Mouse (Mus musculus) c-Kit-negative CD71-positive TER-119-positive erythroid progenitor cells, embryonic 14.5 days (primary cell): Measurements from ENCODE around the gene Epha7.

Experiments used
- DNase-seq: peaks from one replicate; pipeline ENCODE4 v3.0.0-alpha.2; 2013; ENCODE audit warnings: low read depth, low spot score

Gene Epha7

GRCm38 (mm10) chr4:28812691-28813289 is at the start of gene Epha7:
TSS of gene Epha7 (plus strand) at chr4:28813131.
- DNase-seq = peak; percentile 20

DNA sequence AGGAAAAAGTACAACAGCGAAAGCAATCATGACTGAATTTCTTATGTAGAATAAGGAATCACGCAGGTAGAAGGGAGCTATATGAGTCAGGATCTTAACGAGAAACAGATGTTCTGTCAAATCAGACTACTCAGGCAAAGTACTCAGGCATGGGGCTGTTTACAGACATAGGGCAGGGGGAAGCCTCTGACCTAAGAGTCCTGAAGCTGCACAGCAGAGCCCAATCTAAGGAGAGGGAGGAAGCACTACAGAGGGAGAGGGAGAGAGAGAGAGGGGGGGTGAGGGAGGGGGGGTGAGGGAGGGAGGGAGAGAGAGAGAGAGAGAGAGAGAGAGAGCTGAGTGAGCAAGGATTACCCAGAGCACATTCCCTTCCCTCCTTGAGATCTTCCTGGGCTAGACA is 29.0 kb upstream of the Epha7 start:
- DNase-seq = no peak

DNA sequence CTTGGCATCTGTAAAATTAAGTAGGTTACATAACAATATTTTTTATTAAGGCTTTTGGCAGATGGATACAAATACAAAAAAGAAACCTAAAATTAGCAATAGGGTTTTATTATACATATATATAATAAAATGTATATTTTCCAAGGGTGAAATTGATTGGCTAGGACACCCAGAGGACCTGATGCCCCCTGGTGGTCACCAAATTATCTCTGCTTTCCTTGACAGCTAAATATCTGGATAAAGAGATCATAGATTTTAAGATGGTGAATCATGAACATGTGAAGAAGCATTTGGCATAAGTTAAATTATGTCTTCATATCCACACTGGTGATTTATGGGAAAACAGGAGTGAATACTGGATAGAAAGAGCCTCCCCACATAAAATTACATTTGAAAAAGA is 4.1 kb upstream of the Epha7 start:
- DNase-seq = no peak

DNA sequence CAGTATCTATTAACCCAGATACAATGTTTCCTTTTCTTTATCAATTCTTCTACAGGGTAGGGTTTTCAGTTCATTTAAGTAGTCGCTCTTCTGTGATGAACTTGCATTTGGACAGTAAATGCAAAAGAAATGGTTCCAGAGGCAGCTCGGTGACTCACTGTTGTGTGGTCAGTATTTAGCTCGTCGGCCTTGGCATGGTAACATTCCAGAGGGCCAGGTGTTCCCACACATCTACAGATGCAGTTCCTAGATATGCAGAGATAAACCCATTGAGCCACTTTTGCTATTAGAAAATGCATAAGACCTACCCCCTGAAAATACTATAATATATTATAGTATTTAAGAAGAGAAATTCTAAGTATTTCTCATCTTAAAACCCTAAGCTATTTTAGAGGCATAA is 3.2 kb upstream of the Epha7 start:
- no peak for DNase-seq

- DNase-seq = no peak
These were observed 882 bp downstream of the Epha7 start for GRCm38 (mm10) chr4:28813551-28814475.

GRCm38 (mm10) chr4:28814476-28814815 is 1.5 kb downstream of the Epha7 start:
- DNase-seq = no peak

DNA sequence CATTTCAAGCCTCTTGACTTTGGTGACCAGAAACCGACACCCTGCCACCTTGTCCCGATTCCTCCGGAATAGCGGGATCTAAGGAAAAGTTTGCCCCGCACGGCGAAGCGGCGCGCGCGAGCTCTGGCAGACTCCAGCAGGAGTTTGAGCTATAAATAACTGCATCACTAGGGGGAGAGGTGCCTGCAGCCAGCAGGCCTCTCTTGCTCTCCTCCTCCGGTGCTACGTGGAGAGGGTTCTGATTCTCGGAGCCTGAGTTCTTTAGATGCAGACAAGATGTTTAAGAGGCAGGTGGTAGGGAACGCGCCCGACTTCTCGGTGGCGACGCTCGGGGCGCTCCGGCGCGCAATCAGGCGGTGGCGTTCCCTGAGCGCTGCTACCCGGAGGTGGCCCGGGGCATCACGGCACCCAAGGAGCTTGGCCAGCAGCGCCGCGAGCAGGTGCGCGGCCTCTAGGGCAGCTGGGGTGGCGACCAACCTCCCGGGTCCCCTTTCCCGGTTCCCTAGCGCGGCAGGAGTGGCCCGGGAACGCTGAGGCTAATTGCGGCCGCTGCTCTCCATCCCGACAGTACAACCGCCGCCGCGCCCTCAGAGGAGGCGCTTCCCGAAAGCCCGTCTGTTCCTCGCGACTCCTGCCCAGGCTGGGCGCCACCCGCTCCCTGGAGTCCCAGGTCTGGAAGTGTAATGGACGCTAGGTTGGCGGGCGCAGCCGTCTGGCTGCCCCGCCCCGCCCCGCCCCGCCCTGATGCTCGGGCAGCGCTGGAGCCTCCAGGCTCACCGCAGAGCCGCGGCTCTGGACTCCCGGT is 2.1 kb downstream of the Epha7 start:
- no peak for DNase-seq

DNA sequence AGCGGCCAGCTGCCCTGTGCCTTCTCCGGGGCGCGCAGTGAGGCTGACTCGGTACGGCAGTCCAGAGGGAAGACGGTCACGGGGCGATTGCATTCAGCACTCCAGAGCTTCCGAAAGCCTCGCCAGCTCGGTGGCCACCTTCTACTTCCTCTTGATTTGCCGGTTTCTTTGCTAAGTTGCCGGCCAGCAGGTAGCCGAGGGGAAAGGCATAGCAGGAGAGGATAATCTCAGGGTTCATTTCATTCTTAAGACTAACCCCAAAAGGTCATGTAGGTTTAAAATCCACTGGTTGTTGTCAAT is 2.6 kb downstream of the Epha7 start:
- no peak for DNase-seq

GRCm38 (mm10) chr4:28823616-28824015 is 10.7 kb downstream of the Epha7 start:
- DNase-seq = no peak

GRCm38 (mm10) chr4:28824616-28825015 is 11.7 kb downstream of the Epha7 start:
- DNase-seq = no peak

DNA sequence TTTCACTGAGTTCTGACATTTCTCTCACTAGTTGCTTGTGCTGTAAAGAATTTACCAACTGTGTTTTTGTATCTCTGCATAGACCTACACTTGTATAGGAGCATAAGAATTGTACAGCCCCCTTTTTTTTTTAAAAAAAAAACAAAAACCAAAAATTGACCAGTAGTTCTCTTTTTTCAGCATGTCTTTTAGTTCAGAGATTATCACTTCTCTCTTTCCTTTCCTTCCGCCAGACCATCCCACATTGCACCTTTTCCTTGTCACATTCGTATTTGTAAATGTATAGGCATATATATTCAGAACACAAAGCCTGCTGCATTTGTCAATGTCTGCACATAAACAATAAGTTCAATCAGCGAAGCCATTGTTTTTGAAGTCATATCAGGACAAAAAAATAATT is 24.7 kb downstream of the Epha7 start:
- DNase-seq = no peak

DNA sequence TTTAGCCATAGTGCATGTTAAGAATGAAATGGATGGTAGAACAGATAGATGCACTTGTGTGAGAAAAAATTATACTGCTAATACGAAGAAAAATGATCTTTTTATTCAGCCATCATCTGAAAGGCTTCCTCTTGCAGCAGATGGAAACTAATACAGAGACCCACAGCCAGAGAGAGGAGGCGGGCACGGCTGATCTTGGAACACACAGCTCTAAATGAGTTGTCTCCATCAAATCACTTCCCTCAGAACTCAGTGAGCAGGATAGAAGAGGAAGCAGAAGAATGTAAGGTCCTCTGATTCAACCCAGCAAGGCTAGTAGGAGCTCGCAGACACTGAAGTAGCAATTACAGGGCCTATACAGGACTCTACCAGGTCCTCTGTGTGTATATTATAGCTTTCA is 33.4 kb downstream of the Epha7 start:
- no peak for DNase-seq

- DNase-seq = no peak
These were observed 37.5 kb downstream of the Epha7 start for GRCm38 (mm10) chr4:28850388-28850787.

DNA sequence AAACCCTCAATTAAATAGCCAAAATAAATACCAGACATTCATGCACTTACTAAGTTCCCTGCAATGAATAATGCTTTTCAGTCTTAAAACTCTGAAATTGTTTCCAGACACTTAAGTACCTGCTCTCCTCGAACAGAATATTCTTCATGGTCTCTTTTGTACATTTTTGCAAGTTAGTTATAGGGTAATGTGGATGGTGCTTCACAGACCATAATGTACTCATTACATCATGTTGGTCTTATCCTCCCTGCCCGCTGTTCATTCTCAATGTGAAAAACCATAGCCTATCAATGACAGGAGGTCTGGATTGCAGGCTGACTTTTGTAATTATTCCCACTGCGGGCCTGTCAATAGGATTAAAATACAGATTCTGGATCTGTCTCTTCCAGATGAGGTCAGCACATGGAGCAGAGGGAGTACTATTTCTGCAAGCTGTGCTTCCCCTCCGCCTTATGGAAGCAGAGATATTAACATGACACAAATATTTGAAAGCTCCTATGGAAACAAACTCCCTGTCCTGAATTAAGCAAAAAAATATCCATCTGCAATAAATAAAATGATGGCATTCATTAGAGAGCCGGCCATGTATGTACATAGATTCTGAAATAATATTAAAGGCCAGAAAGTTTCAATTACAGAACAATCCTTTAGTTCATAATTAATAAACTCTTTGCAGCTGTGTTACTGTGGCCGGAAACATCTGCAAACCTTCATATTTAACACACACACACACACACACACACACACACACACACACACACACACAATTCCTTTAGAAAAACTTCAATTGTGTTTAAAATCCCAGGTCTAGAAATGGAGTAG is 50.1 kb downstream of the Epha7 start:
- DNase-seq = no peak

DNA sequence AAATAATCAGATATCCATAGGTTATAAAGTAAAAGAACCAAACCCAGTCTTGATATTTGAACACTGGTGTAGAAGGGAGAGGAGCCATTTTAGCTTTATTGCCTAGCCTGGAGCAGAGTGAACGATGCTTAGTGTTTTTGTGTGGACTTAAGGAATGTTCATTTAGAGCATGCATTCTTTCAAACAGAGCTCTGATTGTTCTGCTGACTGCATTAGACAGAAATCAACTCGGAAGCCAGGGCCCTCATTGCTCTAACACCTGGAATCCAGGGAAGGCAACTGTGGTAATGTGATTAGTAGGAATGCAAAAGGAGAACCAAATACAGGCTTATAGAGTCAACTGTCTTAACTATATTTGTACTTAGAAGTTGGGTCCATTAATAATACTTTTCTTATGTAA is 53.5 kb downstream of the Epha7 start:
- no peak for DNase-seq

- no peak for DNase-seq
These were observed 58.7 kb downstream of the Epha7 start for GRCm38 (mm10) chr4:28871615-28872014.

GRCm38 (mm10) chr4:28881271-28882044 is 68.5 kb downstream of the Epha7 start:
- no peak for DNase-seq

DNA sequence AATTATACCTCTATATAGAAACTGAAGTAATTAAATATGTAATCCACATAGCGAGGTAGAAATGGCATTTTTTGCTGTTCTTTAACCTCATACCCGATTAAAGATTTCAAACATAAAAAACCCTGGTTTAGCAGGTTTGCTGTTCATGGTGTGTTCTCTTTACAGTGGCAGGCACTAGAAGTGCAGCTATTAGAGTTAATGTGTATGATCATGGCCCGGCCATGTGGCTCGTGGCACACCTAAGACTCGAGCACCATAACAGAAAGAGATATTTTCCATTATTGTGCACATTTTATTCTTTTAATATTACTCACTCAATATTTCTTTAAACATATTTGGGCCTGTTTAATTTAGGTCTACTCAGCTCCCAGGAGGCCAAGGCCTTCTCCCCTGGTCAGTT is 76.7 kb downstream of the Epha7 start:
- no peak for DNase-seq

- no peak for DNase-seq
These were observed 77.2 kb downstream of the Epha7 start for GRCm38 (mm10) chr4:28890102-28890501.

- DNase-seq = no peak
These were observed 82.5 kb downstream of the Epha7 start for GRCm38 (mm10) chr4:28895480-28895879.

DNA sequence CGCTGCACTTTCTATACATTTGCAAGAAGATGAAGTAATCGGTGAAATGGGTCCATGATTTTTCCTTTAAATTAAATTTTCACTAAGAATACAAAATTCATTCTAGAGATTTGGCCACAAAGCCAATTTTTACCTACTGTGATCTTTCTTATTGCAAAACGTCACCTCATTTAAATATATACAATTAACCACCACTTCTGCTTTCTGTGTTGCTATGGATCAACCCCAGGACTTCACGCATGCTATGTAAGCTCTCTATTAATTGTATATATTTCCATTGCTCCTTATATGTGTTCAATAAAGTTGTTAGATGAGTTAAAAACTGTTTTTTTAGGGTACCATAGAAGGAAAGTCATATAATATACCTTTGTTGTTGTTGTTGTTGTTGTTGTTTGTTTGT is 86.4 kb downstream of the Epha7 start:
- no peak for DNase-seq
